Mouse (Mus musculus) c-Kit-negative CD71-positive TER-119-positive erythroid progenitor cells, embryonic 14.5 days (primary cell): Measurements from ENCODE around the gene Uxs1.
A peak's percentile ranks its signal among the peaks of the same experiment; 100 is the strongest.

Source experiments
- DNase-seq: peaks from one replicate; pipeline ENCODE4 v3.0.0-alpha.2; 2013; ENCODE audit warnings: low read depth, low spot score

The Uxs1 gene

DNA sequence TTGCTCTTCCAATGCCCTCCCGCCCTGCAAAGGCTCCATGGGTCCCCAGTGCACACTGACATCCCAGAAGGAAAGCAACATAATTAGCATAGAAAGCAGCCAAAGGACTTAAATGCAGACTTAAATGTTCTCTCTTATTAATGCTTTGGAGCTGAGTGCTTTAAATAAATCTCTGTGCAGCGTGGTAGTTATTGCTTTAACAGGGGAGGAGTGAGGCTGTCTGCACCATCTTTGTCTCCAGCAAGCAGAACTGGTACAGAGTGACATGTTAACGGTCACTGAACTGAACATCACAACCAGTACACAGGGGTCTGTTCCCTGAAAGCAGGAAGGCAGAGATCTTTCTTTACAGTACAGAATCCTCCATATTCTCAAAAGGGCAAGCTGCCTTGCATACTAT is 29.6 kb downstream of the Uxs1 start:
- no peak for DNase-seq

DNA sequence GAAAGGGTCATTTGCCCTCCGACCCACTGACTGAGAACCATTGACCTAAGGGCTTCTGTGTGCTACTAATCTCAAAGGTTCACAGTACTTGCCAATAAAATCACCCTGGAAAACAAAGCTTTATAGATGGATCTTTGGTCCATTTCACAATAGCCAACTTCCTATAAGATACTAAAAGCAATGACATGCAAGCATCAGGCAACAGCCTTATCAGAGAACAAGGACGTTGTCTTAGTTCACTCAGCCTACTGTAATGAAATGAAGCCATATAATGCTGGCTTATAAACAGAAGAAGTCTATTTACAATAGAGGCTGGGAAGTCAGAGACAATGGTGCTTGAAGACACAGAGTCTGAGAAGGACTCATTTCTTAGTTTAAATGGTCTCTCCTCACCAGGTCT is 37.8 kb downstream of the Uxs1 start:
- no peak for DNase-seq

DNA sequence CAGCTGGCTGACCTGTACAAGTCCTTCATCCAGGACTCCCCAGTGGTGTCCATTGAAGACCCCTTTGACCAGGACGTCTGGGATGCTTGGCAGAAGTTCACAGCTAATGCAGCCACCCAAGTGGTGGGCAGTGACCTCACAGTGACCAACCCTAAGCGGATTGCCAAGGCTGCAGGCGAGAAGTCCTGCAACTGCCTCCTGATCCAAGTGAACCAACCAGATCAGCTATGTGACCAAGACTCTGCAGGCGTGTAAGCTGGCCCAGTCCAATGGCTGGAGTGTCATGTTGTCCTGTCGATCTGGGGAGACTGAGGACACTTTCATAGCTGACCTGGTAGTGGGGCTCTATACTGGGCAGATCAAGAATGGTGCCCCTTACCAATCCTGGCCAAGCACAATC is 40.9 kb downstream of the Uxs1 start:
- DNase-seq = no peak

DNA sequence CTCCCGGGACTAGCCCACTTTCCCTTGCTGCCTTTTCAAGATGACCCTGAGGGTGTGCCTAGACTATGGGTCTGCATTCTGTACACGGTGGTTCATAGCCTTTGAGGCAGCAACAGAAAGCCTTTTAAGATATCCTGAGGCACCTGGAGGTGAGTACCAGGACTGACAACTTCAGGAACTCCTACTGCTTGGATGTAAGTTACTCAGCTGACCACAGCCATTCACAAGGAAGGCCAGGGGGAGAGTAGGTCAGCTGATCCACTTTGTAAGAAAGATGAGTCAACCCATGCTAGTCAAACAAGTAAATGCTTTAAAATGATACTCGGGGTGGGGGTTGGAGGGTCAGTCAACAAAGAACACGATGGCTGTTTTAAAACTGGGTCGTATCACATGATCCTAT is 42.3 kb downstream of the Uxs1 start:
- no peak for DNase-seq

DNA sequence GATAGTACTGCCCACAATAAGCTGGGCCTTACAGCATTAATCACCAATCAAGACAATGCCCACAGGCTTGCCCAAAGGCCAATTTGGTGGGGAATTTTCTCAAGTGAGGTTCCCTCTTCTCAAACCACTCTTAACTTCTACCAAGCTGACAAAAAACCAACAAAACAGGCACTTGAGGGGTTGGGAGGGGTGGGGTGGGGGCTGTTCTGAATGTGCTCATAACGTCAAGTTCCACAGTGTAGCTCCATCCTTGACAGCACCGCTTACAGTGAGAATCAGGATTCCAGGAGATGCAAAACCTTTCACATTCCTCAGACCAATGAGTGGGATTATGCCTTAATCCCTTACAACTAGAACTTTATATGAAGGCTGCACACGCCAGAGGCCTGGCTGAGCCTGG is 44.4 kb downstream of the Uxs1 start:
- no peak for DNase-seq

DNA sequence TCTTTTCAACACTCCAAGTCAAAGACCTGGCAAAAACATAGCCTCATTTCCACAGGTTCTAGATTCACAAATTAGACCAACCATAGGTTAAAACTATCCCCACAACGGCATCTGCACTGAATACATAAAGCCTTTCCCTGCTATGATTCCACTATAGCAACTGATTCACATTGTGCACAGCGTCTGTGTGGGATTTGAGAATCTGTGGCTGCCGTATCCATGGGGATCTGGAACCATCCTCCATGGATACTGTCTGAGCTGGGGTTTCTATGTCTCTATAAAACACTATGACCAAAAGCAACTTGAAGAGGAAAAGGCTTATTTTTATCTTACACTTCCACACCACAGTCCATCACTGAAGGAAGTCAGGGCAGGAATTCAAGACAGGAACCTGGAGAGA is 44.9 kb downstream of the Uxs1 start:
- no peak for DNase-seq

DNA sequence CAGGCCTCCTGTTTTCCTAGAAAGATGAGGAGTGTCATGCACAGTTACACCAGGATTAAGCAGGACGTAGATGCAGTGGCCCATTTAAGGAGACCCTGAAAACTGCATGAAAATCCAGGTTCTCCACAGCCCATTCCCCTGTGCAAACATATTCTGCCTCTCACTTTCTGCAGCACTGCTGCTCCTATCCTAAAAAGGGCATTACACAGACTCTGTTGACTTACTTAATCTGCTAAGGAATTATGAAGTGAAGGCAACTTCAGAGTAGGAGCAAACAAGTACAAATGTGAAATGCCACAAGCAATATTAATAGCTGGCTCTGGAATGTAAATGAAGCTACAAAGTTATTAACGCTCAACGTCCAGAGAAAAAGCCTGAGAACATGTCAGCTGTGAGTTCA is 45.9 kb downstream of the Uxs1 start:
- no peak for DNase-seq

DNA sequence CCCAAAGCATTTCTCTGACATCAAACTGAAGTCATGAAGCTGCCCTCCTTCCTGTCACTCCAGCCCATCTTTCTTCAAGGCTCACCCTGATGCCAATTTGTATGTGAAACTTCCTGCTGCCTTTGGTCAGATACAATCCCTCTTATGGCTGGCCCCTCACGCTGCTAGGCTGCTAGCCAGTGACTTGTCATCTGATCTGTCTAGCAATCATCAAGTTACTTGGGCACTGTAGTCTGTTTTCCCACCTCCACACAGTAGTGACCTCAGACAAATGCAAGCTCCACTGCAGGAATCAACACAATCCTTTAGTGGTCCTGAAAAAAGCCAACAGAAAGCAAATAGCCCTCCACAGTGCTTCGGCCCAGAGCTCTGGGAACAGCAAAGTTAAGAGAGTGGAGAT is 46.4 kb downstream of the Uxs1 start:
- no peak for DNase-seq

DNA sequence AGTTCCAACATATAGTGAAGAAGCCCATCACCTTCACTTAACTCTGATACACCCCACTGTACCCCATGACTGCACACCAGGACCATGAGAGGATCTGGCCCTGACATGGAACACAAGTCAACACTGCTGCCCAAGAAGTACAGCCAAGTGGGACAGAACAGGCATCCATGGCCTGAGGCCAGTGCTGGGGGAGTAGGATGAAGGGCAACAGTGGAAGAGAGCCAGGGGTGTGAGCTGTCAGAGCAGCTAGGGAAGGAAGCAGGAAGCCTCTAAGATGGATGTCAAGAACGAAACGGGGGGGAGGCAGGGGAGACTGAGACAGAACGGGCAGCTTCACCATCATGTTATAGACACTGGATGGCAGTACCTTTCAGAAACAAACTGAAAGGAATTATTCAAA is 51.5 kb downstream of the Uxs1 start:
- no peak for DNase-seq

DNA sequence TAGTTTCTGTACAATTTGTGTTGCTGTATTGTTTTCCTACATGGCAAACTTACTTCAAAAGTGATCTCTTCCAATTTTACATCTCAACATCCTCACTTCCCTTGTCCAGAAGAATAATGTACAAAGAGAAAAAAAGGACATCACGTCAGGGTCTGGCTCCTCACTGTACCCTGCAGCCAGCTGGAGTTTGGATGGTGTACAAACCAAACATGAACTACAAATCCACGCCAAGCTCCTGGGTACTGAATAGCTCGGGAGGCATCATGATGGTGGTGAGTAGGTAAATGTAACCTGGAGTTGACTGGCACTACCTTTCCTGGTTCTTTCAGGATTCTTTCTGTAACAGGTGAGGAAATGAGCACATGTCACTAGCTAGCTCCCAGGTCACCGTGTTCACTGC is 53.5 kb downstream of the Uxs1 start:
- DNase-seq = no peak

DNA sequence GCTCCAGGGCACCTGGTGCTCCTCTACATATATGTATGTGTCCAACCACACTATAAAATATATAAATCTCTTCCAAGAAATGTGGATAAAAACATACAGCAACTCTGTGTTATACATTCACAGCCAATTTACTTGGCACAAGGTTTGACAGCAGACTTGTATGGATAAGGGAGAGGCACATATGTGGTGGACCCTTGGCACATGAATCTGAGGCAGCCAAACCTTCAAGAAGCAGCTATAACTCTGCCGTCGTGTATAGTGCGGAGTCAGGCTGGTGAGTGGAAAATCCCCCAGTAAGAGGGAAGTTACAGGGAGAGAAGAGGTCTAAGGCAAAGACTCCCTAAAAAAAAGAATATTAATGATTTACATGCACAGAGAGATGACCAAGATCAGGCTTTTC is 54.9 kb downstream of the Uxs1 start:
- DNase-seq = no peak

DNA sequence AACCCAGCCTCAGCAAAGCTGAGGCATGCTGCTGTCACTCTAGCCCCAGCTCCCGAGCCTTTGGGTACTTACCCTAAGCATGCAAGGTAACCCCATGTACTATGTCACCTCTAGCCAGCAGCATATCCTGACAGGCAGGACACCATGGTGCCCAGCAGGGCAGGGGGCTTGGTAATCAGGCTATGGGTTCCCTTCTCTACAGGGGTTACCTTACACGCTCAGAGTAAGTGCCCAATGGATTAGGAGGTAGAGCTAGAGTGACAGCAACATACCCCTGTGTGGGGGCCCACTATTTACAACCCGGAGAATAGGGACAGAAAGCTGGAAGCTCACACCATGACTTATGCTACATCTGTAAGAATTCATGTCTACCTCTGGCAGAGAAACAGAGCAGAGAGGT is 57.6 kb downstream of the Uxs1 start:
- no peak for DNase-seq

DNA sequence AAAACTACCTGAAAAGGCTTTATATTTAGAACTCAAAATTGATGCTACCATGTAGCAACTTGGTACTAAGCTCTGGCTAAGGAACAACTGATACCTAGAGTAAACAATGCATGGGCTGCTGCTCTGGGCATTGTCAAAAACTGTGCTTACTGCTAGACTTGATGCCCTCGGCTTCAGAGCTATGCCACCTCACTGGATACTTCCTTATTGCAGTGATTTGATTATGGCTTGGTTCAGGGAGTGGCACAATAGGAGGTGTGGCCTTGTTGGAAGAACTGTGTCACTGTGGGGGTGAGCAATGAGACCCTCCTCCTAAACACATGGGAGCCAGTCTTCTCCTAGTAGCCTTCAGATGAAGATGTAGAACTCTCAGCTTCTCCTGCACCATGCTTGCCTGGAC is 58.3 kb downstream of the Uxs1 start:
- no peak for DNase-seq

DNA sequence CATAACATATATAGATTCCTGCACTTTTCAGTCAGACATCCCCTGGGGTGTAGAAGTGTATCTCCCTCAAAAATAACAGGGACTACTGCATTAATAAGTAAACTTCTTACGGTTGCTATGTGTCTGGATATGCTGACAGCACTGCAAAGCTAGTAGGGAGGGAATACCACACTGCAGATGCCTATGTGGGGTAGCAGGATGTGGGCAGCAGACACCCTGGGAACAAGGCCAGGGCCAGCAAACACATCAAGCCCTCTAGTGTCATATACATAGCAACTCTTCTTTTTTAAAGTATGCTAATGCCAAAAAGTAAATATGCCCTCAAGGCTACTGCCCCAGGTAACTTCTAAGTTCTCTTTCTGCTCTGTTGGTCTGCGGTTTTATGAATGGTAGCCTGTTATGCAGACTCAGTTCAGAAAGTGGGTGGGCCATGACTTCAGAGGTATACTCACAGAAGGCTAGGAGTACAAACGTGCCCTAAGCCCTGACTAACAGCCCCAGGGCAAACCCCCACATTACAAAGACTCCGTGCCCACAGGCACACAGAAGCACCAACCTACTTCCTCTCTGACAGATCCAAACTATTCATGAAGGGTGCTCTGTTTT is 59.1 kb downstream of the Uxs1 start:
- no peak for DNase-seq

DNA sequence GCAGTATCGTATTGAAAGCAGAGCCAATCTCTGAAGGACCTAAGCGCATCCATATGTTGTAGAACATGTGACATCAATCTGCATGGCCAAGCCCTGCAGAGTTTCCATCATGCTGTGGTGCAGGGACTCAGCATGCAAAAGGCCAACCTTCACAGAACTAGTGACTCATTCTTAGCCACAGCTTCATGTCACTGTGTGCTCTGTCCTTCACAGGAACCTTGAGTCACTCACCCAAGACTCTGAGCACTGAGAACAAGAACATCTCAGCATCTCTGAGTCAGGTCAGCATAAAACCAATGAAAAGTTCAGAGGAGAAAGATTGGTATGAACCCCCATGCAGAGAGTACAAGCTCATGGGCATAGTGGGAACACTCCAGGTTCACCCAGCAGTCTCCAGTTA is 61.3 kb downstream of the Uxs1 start:
- no peak for DNase-seq

DNA sequence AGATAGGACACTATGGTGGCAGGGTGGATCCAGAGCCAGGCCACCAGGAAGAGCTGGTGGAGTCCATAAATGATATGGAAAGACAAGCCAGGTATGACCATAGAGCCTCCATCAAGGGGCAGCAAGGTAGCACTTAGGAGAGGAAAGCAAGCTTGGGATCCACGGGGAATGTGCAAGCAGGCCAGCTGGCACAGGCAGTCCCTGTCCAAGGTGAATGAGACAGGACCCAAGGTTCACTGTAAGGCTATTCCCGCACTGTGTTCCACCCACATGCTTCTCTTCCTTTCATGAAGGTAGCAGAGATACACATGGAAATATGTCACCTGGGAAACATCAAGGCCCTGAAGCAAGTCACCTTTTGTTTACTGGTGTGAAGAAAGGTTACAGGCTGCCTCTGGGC is 63.1 kb downstream of the Uxs1 start:
- DNase-seq = no peak

DNA sequence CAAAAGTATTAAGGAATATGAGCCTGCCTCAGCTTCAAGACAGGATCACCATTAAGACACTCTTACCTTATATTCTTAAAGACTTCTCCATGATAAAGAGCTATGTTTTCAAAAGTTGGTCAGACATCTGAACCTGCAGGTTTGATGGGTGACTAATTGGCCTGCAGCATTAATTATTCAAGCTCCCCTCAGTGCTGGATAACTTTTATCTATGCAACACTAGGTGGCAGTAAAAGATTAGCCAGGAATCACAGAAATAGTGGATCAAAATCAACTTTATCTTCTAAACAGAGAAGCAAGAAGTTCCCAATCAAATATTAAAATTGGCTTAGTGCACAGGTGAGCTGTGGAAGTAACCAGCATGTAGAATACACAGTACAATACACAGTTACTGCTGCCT is 67.5 kb downstream of the Uxs1 start:
- DNase-seq = no peak

DNA sequence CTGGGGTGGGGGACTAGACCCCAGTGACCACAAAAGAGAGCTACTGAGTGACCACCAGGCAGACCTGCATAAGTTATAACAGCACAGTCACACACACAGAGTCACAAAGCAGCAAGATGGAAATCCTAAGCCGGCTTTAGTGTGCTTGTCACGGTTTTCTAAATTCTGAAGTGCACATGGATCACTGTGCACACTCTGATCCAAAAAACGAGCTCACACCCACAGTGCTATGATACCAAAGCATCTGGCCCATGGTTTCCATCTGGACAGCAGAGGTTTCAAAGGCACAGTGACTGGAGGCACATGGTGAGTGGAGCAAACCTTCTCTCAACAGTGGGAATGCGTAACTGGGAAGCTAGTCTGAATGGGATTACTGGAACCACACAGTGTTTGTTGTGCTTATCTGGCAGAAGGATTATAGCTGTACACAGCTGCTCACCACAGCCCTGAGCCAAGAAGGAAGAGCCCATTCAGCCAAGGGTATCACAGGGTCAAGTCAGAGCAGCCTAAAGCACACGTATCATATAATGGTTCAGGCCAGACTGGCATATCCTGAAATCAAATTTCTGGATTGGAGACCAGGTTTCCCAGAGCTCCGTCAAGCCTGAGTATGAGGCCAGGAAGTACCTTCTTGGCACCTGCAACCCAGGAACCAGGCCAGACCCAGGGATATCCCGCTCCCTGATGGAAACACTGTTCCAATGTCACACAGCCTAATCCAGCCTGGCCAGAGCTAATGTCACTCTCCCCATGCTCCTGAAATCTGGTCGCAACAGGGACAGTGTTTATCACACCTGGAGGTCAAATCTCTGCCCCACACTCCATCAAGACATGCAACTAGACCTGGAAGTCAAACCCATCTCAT is 72.9 kb downstream of the Uxs1 start:
- DNase-seq = no peak

DNA sequence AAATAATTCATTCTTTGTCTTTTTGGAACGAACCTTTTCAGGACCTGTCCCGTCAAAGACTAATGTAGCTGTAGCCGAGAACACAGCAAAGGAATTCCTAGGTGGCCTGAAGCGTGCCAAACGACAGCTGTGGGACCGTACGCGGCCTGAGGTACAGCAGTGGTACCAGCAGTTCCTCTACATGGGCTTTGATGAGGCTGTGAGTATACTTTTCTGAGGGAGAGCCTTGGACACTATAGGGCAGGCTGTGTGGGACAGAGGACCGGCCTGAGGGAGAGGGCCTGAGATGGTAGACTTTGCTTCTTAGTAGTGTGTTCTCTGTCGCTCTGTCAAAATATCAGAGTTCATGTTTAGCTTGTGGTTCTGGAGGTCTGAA is 89.1 kb downstream of the Uxs1 start:
- DNase-seq = no peak

DNA sequence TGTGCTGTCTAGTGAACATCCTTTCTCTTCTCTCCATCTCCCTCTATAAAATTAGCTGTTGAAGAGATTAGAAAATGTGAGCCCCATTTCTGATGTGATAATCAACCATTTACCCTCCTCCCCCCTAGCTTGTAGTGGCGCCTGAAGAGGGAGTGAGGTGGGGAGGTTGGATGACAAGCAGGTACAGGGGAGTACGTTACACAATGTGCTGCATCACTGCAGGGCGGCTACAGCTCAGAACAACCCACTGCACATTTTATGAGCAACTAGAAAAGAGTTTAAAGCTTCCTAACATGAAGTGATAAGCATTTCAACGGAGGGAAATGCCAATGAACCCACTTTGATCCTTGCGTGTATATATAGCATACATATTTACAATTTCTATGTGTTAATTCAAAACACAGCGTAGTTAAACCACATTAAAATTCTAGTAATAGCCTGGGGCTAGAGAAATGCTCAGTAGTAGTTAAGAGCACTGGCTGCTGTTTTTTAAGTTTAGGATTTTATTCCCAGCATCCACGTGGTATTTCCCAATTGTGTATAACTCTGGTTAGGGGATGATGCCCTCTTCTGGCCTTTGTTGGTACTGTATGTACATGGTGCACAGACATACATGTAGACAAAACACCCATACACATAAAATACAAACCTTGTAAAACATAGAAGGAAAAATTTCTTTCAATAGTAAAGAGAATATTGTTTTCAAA is 89.6 kb downstream of the Uxs1 start:
- peak; percentile 2 for DNase-seq

DNA sequence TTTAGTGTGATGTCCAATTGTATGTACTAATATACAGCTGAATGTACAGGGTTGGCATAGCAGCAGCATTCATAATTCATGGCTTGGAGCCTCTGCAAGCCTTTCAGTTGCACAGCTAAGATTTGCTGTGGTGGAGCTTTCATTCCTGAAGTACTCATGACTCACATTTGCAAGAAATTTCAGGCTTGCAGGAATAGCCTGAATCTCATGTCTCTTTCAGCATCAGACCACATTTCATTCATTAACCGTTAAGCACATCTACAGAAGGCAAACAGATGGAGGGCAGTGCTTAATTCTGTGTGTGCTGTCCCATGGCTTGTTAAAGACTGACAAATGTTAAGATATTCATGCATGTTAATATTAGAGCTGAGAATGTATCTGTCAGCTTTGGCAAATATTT is 94.9 kb downstream of the Uxs1 start:
- no peak for DNase-seq

DNA sequence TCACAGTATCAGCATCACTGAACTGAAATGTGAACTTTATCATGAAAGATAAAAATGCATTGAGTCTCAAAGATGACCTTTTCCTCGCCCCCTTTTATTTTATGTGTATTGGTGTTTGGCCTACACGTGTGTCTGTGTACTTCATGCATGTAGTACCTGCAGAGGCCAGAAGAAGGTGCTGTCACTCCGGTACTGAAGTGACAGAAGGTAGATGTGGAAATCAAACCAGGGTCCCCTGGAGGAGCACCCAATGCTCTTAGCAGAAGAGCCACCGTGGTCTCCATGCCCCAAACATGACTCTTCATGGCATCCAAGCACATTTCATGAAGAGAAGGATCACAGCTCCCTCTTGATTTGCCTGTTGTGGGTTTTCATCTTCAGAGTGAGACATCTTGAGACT is 95.5 kb downstream of the Uxs1 start:
- DNase-seq = no peak

DNA sequence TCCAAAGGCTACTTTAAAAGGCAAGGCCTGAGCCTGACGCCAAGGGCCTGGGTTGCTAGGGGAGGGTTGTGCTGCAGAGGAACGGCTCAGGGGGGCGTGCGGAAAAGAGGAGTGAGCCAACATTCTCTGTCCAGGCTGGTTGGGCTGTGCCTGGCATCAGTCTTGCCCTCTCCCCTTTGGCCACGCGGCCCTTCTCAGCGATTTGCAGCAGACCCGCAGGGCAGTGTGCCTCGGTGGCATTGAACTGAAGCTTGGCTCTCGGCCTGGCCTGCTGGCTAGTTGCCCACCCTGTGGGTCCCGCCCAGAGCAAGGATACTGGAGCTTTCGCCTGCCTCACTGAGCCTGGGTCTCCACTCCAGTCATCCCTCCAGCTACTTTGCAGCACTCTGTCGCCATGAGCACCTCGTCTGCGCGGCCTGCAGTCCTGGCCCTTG is 97.1 kb downstream of the Uxs1 start, which contains the start of gene 1500015O10Rik:
Gene 1500015O10Rik (plus strand): TSS at position 112 of the 434 bp plus-strand sequence.
- DNase-seq = no peak
